In genomic region chr2:105391414-105391784, GRCm38 (mm10) we compare ENCODE assay signal across 22 mouse cellular contexts.
"Had no signal": no experiment of that assay in that cellular context is flagged by ENCODE, and none has a peak within 500 bp of the region (broad histone marks: within the 10 kb centered on the region; RNA-seq: fewer than 3 reads in every experiment).

No protein-coding gene starts in this region.

- H3K9me3 ChIP-seq: hindbrain, embryonic 10.5 days; hindbrain, embryonic 12.5 days; intestine, embryonic 15.5 days; limb, embryonic 13.5 days; limb, embryonic 15.5 days had no signal

- H3K4me2 ChIP-seq: heart, embryonic 11.5 days; hindbrain, embryonic 12.5 days; hindbrain, embryonic 14.5 days; intestine, embryonic 15.5 days; limb, embryonic 13.5 days; limb, embryonic 15.5 days had no signal

- H3K4me1 ChIP-seq: hindbrain, embryonic 12.5 days had no signal

- H3K9ac ChIP-seq: hindbrain, embryonic 12.5 days; hindbrain, embryonic 14.5 days; intestine, embryonic 15.5 days; limb, embryonic 13.5 days; limb, embryonic 15.5 days had no signal

- H3K4me3 ChIP-seq: gastrocnemius, adult 2 months; heart, adult 2 months; hindbrain, embryonic 10.5 days; hindbrain, embryonic 12.5 days; intestine, embryonic 15.5 days; limb, embryonic 13.5 days; limb, embryonic 15.5 days had no signal

- DNase-seq: gastrocnemius, adult 2 months; gastrocnemius, postnatal 10 days; gastrocnemius, postnatal 25 days; heart, adult 2 months; heart, postnatal 10 days; heart, postnatal 4 days; kidney, adult 18-20 months; kidney, adult 8-10 months; kidney, postnatal 10 days; kidney, postnatal 25 days; kidney, postnatal 4 days; layer of hippocampus, adult 9-11 months; layer of hippocampus, postnatal 36 days; left cerebral cortex, postnatal 4 days had no signal

- H3K27me3 ChIP-seq: hindbrain, embryonic 12.5 days; intestine, embryonic 15.5 days; limb, embryonic 13.5 days; limb, embryonic 15.5 days had no signal

- H3K27ac ChIP-seq: gastrocnemius, adult 2 months; heart, adult 2 months; hindbrain, embryonic 10.5 days; hindbrain, embryonic 12.5 days; hindbrain, embryonic 14.5 days; intestine, embryonic 15.5 days; limb, embryonic 13.5 days; limb, embryonic 15.5 days had no signal

- ATAC-seq: intestine, embryonic 15.5 days; intestine, postnatal 0 days had no signal
